13 mouse cellular contexts compared by ENCODE assay signal in genomic region chr14:32437352-32437793, GRCm38 (mm10). TPM values are rescaled to one million over a fixed set of nuclear protein-coding genes. Genes with fewer than 3 reads are reported as not detected.
DNase-seq lines count a peak whose midpoint lies in the region; ATAC-seq and TF ChIP-seq lines count a peak whose summit lies in the region.
"Had no signal": no experiment of that assay in that cellular context is flagged by ENCODE, and none has a peak within 500 bp of the region (broad histone marks: within the 10 kb centered on the region; RNA-seq: fewer than 3 reads in every experiment).

No protein-coding gene starts in this region.

- no peak overlapping the region for H3K4me2 ChIP-seq in forebrain, embryonic 12.5 days
- H3K4me2 ChIP-seq in forebrain, embryonic 14.5 days (ENCODE audit: low read length) = no peak overlapping the region
- no peak overlapping the region for H3K4me2 ChIP-seq in neural tube, embryonic 15.5 days
- no peak overlapping the region for H3K4me2 ChIP-seq in intestine, embryonic 16.5 days (ENCODE audit: low read depth, low read length)

- ATAC-seq in forebrain, embryonic 12.5 days (ENCODE audit: low FRiP score) = 0 out of 2 replicates have a peak, but pooled peaks have one; percentile 53
- ATAC-seq in forebrain, embryonic 14.5 days = no peak
- ATAC-seq in neural tube, embryonic 15.5 days (ENCODE audit: low FRiP score) = no peak
- peak; percentile 68 for ATAC-seq in intestine, embryonic 16.5 days
- ATAC-seq: inflammation-experienced regulatory T-cells, adult 6 months had no signal

- peaks cover 8% of the 10 kb centered on the region; the same call in 1 of the 2 replicates for H3K27me3 ChIP-seq in forebrain, embryonic 12.5 days
- 0 out of 2 replicates have a peak, but pooled peaks cover 3% of the 10 kb centered on the region for H3K27me3 ChIP-seq in forebrain, embryonic 14.5 days (replicated peaks; ENCODE audit: control insufficient read depth, insufficient read depth, low read length)
- H3K27me3 ChIP-seq in neural tube, embryonic 15.5 days (replicated peaks) = 0 out of 2 replicates have a peak, but pooled peaks cover 1% of the 10 kb centered on the region
- H3K27me3 ChIP-seq in intestine, embryonic 16.5 days (replicated peaks; ENCODE audit: control insufficient read depth, insufficient read depth, low read length) = no peaks in the 10 kb centered on the region

- intact Hi-C loops in gastrocnemius, adult 2 months (cut with DNase I) = no loop called here

- H3K36me3 ChIP-seq in forebrain, embryonic 12.5 days (replicated peaks) = no peaks in the 10 kb centered on the region
- no peaks in the 10 kb centered on the region for H3K36me3 ChIP-seq in forebrain, embryonic 14.5 days (ENCODE audit: control insufficient read depth, insufficient read depth, low read length)
- H3K36me3 ChIP-seq in neural tube, embryonic 15.5 days = no peaks in the 10 kb centered on the region
- no peaks in the 10 kb centered on the region for H3K36me3 ChIP-seq in intestine, embryonic 16.5 days (ENCODE audit: control insufficient read depth, insufficient read depth, low read length)

- no peak overlapping the region for H3K4me3 ChIP-seq in forebrain, embryonic 12.5 days (replicated peaks)
- H3K4me3 ChIP-seq in forebrain, embryonic 14.5 days (ENCODE audit: low read depth, low read length) = no peak overlapping the region
- H3K4me3 ChIP-seq in neural tube, embryonic 15.5 days (replicated peaks) = no peak overlapping the region
- H3K4me3 ChIP-seq in intestine, embryonic 16.5 days (ENCODE audit: low read length) = no peak overlapping the region
- H3K4me3 ChIP-seq in gastrocnemius, adult 2 months = no peak overlapping the region

- 44% methylated on average over 5 of the region's 5 CpGs for WGBS in forebrain, embryonic 12.5 days
- WGBS in forebrain, embryonic 14.5 days = 41% methylated on average over 5 of the region's 5 CpGs
- 32% methylated on average over 5 of the region's 5 CpGs for WGBS in neural tube, embryonic 15.5 days
- 35% methylated on average over 5 of the region's 5 CpGs for WGBS in intestine, embryonic 16.5 days

- H3K27ac ChIP-seq in forebrain, embryonic 12.5 days = no peak overlapping the region
- no peak overlapping the region for H3K27ac ChIP-seq in forebrain, embryonic 14.5 days (ENCODE audit: low read depth, low read length)
- H3K27ac ChIP-seq in neural tube, embryonic 15.5 days (replicated peaks) = no peak overlapping the region
- peak overlapping the region; percentile 45 for H3K27ac ChIP-seq in intestine, embryonic 16.5 days (ENCODE audit: low read length)
- no peak overlapping the region for H3K27ac ChIP-seq in gastrocnemius, adult 2 months

- no peak for TF ChIP-seq CTCF in gastrocnemius, adult 2 months (IDR thresholded peaks at IDR 0.05)

- no peaks in the 10 kb centered on the region for H3K9me3 ChIP-seq in forebrain, embryonic 12.5 days
- no peaks in the 10 kb centered on the region for H3K9me3 ChIP-seq in forebrain, embryonic 14.5 days (replicated peaks; ENCODE audit: control insufficient read depth, low read length)
- no peaks in the 10 kb centered on the region for H3K9me3 ChIP-seq in neural tube, embryonic 15.5 days (replicated peaks)
- no peaks in the 10 kb centered on the region for H3K9me3 ChIP-seq in intestine, embryonic 16.5 days (ENCODE audit: control insufficient read depth, low read length)

- no peak overlapping the region for H3K9ac ChIP-seq in forebrain, embryonic 12.5 days
- no peak overlapping the region for H3K9ac ChIP-seq in forebrain, embryonic 14.5 days (ENCODE audit: low read length)
- no peak overlapping the region for H3K9ac ChIP-seq in neural tube, embryonic 15.5 days (replicated peaks)
- H3K9ac ChIP-seq in intestine, embryonic 16.5 days (ENCODE audit: low read depth, low read length) = no peak overlapping the region

- DNase-seq in forebrain, embryonic 14.5 days (ENCODE audit: low spot score) = no peak
- DNase-seq in neural tube, embryonic 10.5 days (ENCODE audit: extremely low spot score, low spot score) = peak; percentile 50
- DNase-seq in right cerebral cortex, adult 2 months (ENCODE audit: low spot score in 2 of 2) = no peak
- no peak for DNase-seq in c-Kit-positive CD71-positive TER-119-positive erythroid progenitor cells, embryonic 14.5 days (ENCODE audit: low spot score)
- DNase-seq in gastrocnemius, adult 2 months = no peak
- DNase-seq: gastrocnemius, postnatal 36 days; lung, postnatal 4 days had no signal

- H3K4me1 ChIP-seq in forebrain, embryonic 12.5 days = peaks cover 12% of the 10 kb centered on the region; the same call in 1 of the 2 replicates
- H3K4me1 ChIP-seq in forebrain, embryonic 14.5 days (ENCODE audit: control insufficient read depth, insufficient read depth, low read length) = peaks cover 7% of the 10 kb centered on the region; the same call in 1 of the 2 replicates
- H3K4me1 ChIP-seq in neural tube, embryonic 15.5 days = 0 out of 2 replicates have a peak, but pooled peaks cover 5% of the 10 kb centered on the region
- H3K4me1 ChIP-seq in intestine, embryonic 16.5 days (ENCODE audit: control insufficient read depth, insufficient read depth, low read length) = 0 out of 2 replicates have a peak, but pooled peaks cover 3% of the 10 kb centered on the region

RNA-seq across cellular contexts. Expression of gene Slc18a3, which starts 27.3 kb away (rescaled TPM):
- polyA plus RNA-seq in forebrain, embryonic 12.5 days (2016; fragmentation: Nextera tagmentation; extraction: Ambion mirVana) = 0.13 and 0.50 TPM in 2 replicates
- 0.84 and 1.3 TPM in 2 replicates for polyA plus RNA-seq in forebrain, embryonic 14.5 days (2014; fragmentation: Nextera tagmentation; extraction: Ambion mirVana)
- 36.4 and 42.7 TPM in 2 replicates for polyA plus RNA-seq in neural tube, embryonic 15.5 days (2015; fragmentation: Nextera tagmentation; extraction: Ambion mirVana)
- 7.5 and 8.6 TPM in 2 replicates for polyA plus RNA-seq in intestine, embryonic 16.5 days (2015; fragmentation: Nextera tagmentation; extraction: Ambion mirVana)
- total RNA-seq in gastrocnemius, adult 2 months (2021) = not detected
- total RNA-seq: gastrocnemius, postnatal 36 days had no signal
- polyA plus RNA-seq: inflammation-experienced regulatory T-cells, adult 6 months; spleen, adult 2 months had no signal

RNA-seq across cellular contexts. Expression of gene Chat, which starts 28.4 kb away (rescaled TPM):
- 0.08 and 0.14 TPM in 2 replicates for polyA plus RNA-seq in forebrain, embryonic 12.5 days (2016; fragmentation: Nextera tagmentation; extraction: Ambion mirVana)
- polyA plus RNA-seq in forebrain, embryonic 14.5 days (2014; fragmentation: Nextera tagmentation; extraction: Ambion mirVana) = not detected in 2 replicates
- polyA plus RNA-seq in neural tube, embryonic 15.5 days (2015; fragmentation: Nextera tagmentation; extraction: Ambion mirVana) = 4.8 and 5.7 TPM in 2 replicates
- 1.4 and 1.5 TPM in 2 replicates for polyA plus RNA-seq in intestine, embryonic 16.5 days (2015; fragmentation: Nextera tagmentation; extraction: Ambion mirVana)
- not detected for total RNA-seq in gastrocnemius, adult 2 months (2021)
- total RNA-seq: gastrocnemius, postnatal 36 days had no signal
- polyA plus RNA-seq: inflammation-experienced regulatory T-cells, adult 6 months; spleen, adult 2 months had no signal

RNA-seq across cellular contexts. Expression of gene 1700024G13Rik, which starts 49.2 kb away (rescaled TPM):
- not detected in 2 replicates for polyA plus RNA-seq in forebrain, embryonic 12.5 days (2016; fragmentation: Nextera tagmentation; extraction: Ambion mirVana)
- polyA plus RNA-seq in forebrain, embryonic 14.5 days (2014; fragmentation: Nextera tagmentation; extraction: Ambion mirVana) = 0.84 and 1.1 TPM in 2 replicates
- polyA plus RNA-seq in neural tube, embryonic 15.5 days (2015; fragmentation: Nextera tagmentation; extraction: Ambion mirVana) = 0.29 TPM in 1 of 2 replicates, not detected in the other
- not detected in 2 replicates for polyA plus RNA-seq in intestine, embryonic 16.5 days (2015; fragmentation: Nextera tagmentation; extraction: Ambion mirVana)
- not detected for total RNA-seq in gastrocnemius, adult 2 months (2021)
- total RNA-seq: gastrocnemius, postnatal 36 days; left cerebral cortex, postnatal 36 days had no signal
- polyA plus RNA-seq: inflammation-experienced regulatory T-cells, adult 6 months; spleen, adult 2 months had no signal

Comparison
In these comparisons a context has a peak if more than half of its experiments do, and no peak if none do; other contexts are left out.
1. ATAC-seq: peak in forebrain, embryonic 12.5 days (single experiment) and intestine, embryonic 16.5 days (single experiment); none in forebrain, embryonic 14.5 days (single experiment) and neural tube, embryonic 15.5 days (single experiment).